In genomic region chr4:99670203-99670851, GRCm38 (mm10) we compare ENCODE assay signal across 26 mouse cellular contexts. TPM values are rescaled to one million over a fixed set of nuclear protein-coding genes. Genes with fewer than 3 reads are reported as not detected.
"Had no signal": no experiment of that assay in that cellular context is flagged by ENCODE, and none has a peak within 500 bp of the region (broad histone marks: within the 10 kb centered on the region; RNA-seq: fewer than 3 reads in every experiment).

No protein-coding gene starts in this region.

- H3K9ac ChIP-seq: kidney, embryonic 15.5 days; liver, embryonic 13.5 days; lung, embryonic 15.5 days; neural tube, embryonic 13.5 days had no signal

- H3K36me3 ChIP-seq: kidney, embryonic 15.5 days; liver, embryonic 13.5 days; lung, embryonic 15.5 days; neural tube, embryonic 13.5 days had no signal

- ATAC-seq: midbrain, embryonic 16.5 days had no signal

- H3K4me3 ChIP-seq: kidney, embryonic 15.5 days; left cerebral cortex, adult 2 months; liver, embryonic 13.5 days; lung, embryonic 15.5 days; myocyte; neural tube, embryonic 13.5 days had no signal

- H3K4me2 ChIP-seq: kidney, embryonic 15.5 days; liver, embryonic 13.5 days; lung, embryonic 15.5 days; midbrain, embryonic 11.5 days; neural tube, embryonic 13.5 days had no signal

- DNase-seq: kidney, adult 11 months; kidney, adult 8-10 months; kidney, postnatal 10 days; kidney, postnatal 36 days; layer of hippocampus, postnatal 36 days; liver, embryonic 13.5 days; lung, postnatal 4 days; thymus, adult 18-20 months; thymus, postnatal 36 days had no signal

- H3K27ac ChIP-seq: kidney, embryonic 15.5 days; left cerebral cortex, adult 2 months; liver, embryonic 13.5 days; lung, embryonic 15.5 days; neural tube, embryonic 13.5 days had no signal

- H3K9me3 ChIP-seq: kidney, embryonic 15.5 days; liver, embryonic 13.5 days; lung, embryonic 15.5 days; neural tube, embryonic 13.5 days had no signal

- H3K4me1 ChIP-seq: kidney, embryonic 15.5 days; liver, embryonic 13.5 days; lung, embryonic 15.5 days; neural tube, embryonic 13.5 days had no signal

RNA-seq across cellular contexts. Expression of gene Foxd3, which starts 14.2 kb away (rescaled TPM):
- total RNA-seq: layer of hippocampus, adult 8-10 months; layer of hippocampus, postnatal 10 days; layer of hippocampus, postnatal 36 days; left cerebral cortex, adult 2 months; left cerebral cortex, postnatal 10 days; left cerebral cortex, postnatal 36 days; liver, adult 2 months; megakaryocyte progenitor cell, adult 5-6 weeks; megakaryocyte-erythroid progenitor cell, adult 5-6 weeks; monocyte, adult 5-6 weeks; neutrophil, adult 5-6 weeks had no signal
- polyA plus RNA-seq: liver, adult 2 months; liver, embryonic 13.5 days; myocyte; testis, adult 2 months had no signal
